Mouse (Mus musculus): ENCODE data around the gene Mxd1. TPM values are rescaled to one million over a fixed set of nuclear protein-coding genes. Genes with fewer than 3 reads are reported as not detected.

Mxd1 gene
- total and polyA plus RNA-seq, 3 experiments = 3.2 to 3.6 TPM; not detected in 1

DNA sequence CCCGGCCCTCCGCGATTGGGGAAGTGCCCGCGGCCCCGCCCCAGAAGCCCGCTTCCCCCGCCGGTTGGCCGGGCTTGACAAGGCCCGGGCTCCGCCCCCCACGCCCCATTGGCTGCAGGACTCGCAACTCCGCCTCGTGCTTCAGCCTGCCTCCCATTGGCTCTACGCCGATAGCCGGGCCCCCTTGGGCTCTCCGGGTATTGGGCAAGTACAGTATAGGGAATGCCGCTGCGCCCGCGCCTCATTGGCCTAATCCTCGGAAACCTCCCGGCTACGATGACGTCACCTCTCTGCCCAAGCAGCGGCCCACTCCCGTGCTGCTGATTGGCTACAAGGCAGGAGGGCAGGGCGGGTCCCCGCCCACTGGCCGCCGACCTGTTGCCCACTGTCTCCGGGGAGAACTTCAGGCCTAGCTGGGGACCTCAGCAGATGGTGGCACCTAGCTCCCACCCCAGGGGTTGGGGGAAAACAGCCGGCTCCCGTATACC lies 323 bp upstream of the Mxd1 start (continued):
- peak; percentile 32; the same call in 1 of the 2 replicates for TF ChIP-seq ETS1 (IDR thresholded peaks at IDR 0.05; ENCODE audit: low read depth, low read length)
- TF ChIP-seq USF1 (IDR thresholded peaks at IDR 0.05; ENCODE audit: low read depth, low read length) = peak; percentile 44; the same call in 1 of the 2 replicates
- no peak for TF ChIP-seq E2F4 (IDR thresholded peaks at IDR 0.05; ENCODE audit: borderline replicate concordance, low read depth, low read length)
- no peak for TF ChIP-seq GABPA (IDR thresholded peaks at IDR 0.05; ENCODE audit: low read depth, low read length)

DNA sequence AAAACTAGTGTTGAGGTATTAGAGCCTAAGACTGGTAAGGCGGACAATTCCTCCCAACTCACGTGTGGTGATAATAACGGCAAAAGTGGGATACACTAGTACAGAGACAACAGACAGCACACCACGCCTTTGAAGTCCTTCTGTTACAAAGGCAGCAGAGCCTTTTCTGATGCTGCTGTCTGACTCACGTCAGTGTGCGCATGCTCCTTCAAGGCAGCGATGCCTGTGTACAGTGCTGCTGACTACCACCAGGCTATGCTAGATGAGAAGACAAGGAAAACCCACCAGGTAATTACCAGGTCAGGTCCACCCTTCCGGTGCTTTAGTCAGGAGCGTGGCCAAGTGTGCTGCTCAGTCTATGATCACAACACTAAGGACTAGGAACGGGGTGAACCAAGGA lies 1.9 kb downstream of the Mxd1 start:
- DNase-seq (ENCODE audit: low read depth, low spot score) = peak; percentile 16
- Histone ChIP-seq H3K9me3 (replicated peaks; ENCODE audit: insufficient read depth, low read length) (no peaks in the 10 kb centered on the region), H3K27ac (ENCODE audit: control insufficient read depth, low read depth, low read length) (0 out of 2 replicates have a peak overlapping the region, but pooled peaks have one; percentile 99), H3K9ac (ENCODE audit: control insufficient read depth, low read depth, low read length, poor library complexity, severe bottlenecking) (no peak overlapping the region), H3K27me3 (ENCODE audit: control insufficient read depth in 1 of 2, insufficient read depth in 2 of 2, low read length in 2 of 2) (no peaks in the 10 kb centered on the region), H3K36me3 (ENCODE audit: control insufficient read depth in 1 of 2, insufficient read depth in 2 of 2, low read length in 2 of 2) (peaks cover 0 to 19% of the 10 kb centered on the region in 2 experiments; a peak in 2 of 4 replicates), H3K4me3 (ENCODE audit: control insufficient read depth in 1 of 2, insufficient read depth in 1 of 2, low read depth in 2 of 2, low read length in 2 of 2) (no peak overlapping the region), H3K79me2 (ENCODE audit: control insufficient read depth, insufficient read depth, low read length, poor library complexity) (peaks cover 3% of the 10 kb centered on the region), H3K4me1 (ENCODE audit: control insufficient read depth in 1 of 2, insufficient read depth in 2 of 2, low read length in 2 of 2) (peaks cover 12 to 22% of the 10 kb centered on the region in 2 experiments)
- TF ChIP-seq USF1 (IDR thresholded peaks at IDR 0.05; ENCODE audit: low read depth, low read length) (no peak), POLR2AphosphoS5 (IDR thresholded peaks at IDR 0.05; ENCODE audit: borderline replicate concordance, low read depth, low read length) (no peak), MXI1 (IDR thresholded peaks at IDR 0.05; ENCODE audit: low read depth, low read length) (no peak), POLR2AphosphoS2 (IDR thresholded peaks at IDR 0.05; ENCODE audit: low read length) (no peak), CHD2 (IDR thresholded peaks at IDR 0.05; ENCODE audit: low read length) (no peak), E2F4 (IDR thresholded peaks at IDR 0.05; ENCODE audit: borderline replicate concordance, low read depth, low read length) (no peak), SIN3A (IDR thresholded peaks at IDR 0.05; ENCODE audit: low read length) (no peak), ELF1 (IDR thresholded peaks at IDR 0.05; ENCODE audit: low read depth, low read length) (no peak), TCF12 (IDR thresholded peaks at IDR 0.05; ENCODE audit: low read depth, low read length) (no peak), RAD21 (IDR thresholded peaks at IDR 0.05; ENCODE audit: low read depth, low read length) (no peak), TAL1 (IDR thresholded peaks at IDR 0.05; ENCODE audit: low read length) (no peak)

- Histone ChIP-seq H3K36me3 (ENCODE audit: control insufficient read depth in 1 of 2, insufficient read depth in 2 of 2, low read length in 2 of 2) (peaks cover 0 to 19% of the 10 kb centered on the region in 2 experiments; a peak in 2 of 4 replicates), H3K79me2 (ENCODE audit: control insufficient read depth, insufficient read depth, low read length, poor library complexity) (peaks cover 3% of the 10 kb centered on the region), H3K9ac (ENCODE audit: control insufficient read depth, low read depth, low read length, poor library complexity, severe bottlenecking) (peak overlapping the region; percentile 84), H3K27me3 (ENCODE audit: control insufficient read depth in 1 of 2, insufficient read depth in 2 of 2, low read length in 2 of 2) (no peaks in the 10 kb centered on the region), H3K27ac (ENCODE audit: control insufficient read depth, low read depth, low read length) (peak overlapping the region; percentile 99), H3K9me3 (replicated peaks; ENCODE audit: insufficient read depth, low read length) (no peaks in the 10 kb centered on the region), H3K4me3 (ENCODE audit: control insufficient read depth in 1 of 2, insufficient read depth in 1 of 2, low read depth in 2 of 2, low read length in 2 of 2) (peak overlapping the region; percentile 49 to 51), H3K4me1 (ENCODE audit: control insufficient read depth in 1 of 2, insufficient read depth in 2 of 2, low read length in 2 of 2) (peaks cover 12 to 22% of the 10 kb centered on the region in 2 experiments)
- DNase-seq (ENCODE audit: low read depth, low spot score) = peak; percentile 89
- TF ChIP-seq ELF1 (IDR thresholded peaks at IDR 0.05; ENCODE audit: low read depth, low read length) = no peak
- TF ChIP-seq ZC3H11A (IDR thresholded peaks at IDR 0.05; ENCODE audit: low read depth, low read length) = no peak
- TF ChIP-seq EP300 (IDR thresholded peaks at IDR 0.05; ENCODE audit: low read depth in 1 of 2, low read length in 2 of 2) = peak; percentile 59 to 61
- no peak for TF ChIP-seq CHD2 (IDR thresholded peaks at IDR 0.05; ENCODE audit: low read length)
- TF ChIP-seq MAX (IDR thresholded peaks at IDR 0.05; ENCODE audit: low read length) = peak; percentile 91
- TF ChIP-seq ZMIZ1 (IDR thresholded peaks at IDR 0.05; ENCODE audit: low read depth, low read length) = 0 out of 2 replicates have a peak, but pooled peaks have one; percentile 28
- TF ChIP-seq RAD21 (IDR thresholded peaks at IDR 0.05; ENCODE audit: low read depth, low read length) = no peak; the same call in none of the 2 replicates
- peak; percentile 89 for TF ChIP-seq TBP (IDR thresholded peaks at IDR 0.05; ENCODE audit: low read depth, low read length)
- no peak for TF ChIP-seq CTCF (IDR thresholded peaks at IDR 0.05 in 2 of 3, conservative IDR thresholded peaks at IDR 0.05 in 1 of 3; ENCODE audit: control insufficient read depth in 1 of 3, insufficient read depth in 1 of 3, low read depth in 2 of 3, low read length in 3 of 3, poor library complexity in 1 of 3, severe bottlenecking in 1 of 3)
- TF ChIP-seq NRF1 (IDR thresholded peaks at IDR 0.05; ENCODE audit: insufficient read depth, low read depth, low read length, poor library complexity, severe bottlenecking) = no peak
- TF ChIP-seq TAL1 (IDR thresholded peaks at IDR 0.05; ENCODE audit: low read length) = peak; percentile 49; the same call in 1 of the 2 replicates
- 0 out of 2 replicates have a peak, but pooled peaks have one; percentile 38 for TF ChIP-seq MYB (IDR thresholded peaks at IDR 0.05; ENCODE audit: low read depth, low read length)
- no peak for TF ChIP-seq E2F4 (IDR thresholded peaks at IDR 0.05; ENCODE audit: borderline replicate concordance, low read depth, low read length)
- TF ChIP-seq ZNF384 (IDR thresholded peaks at IDR 0.05; ENCODE audit: low read depth, low read length) = 0 out of 2 replicates have a peak, but pooled peaks have one; percentile 29
- no peak for TF ChIP-seq POLR2AphosphoS5 (IDR thresholded peaks at IDR 0.05; ENCODE audit: borderline replicate concordance, low read depth, low read length)
- peak; percentile 95 for TF ChIP-seq BHLHE40 (IDR thresholded peaks at IDR 0.05; ENCODE audit: borderline replicate concordance, low read depth, low read length)
- TF ChIP-seq ETS1 (IDR thresholded peaks at IDR 0.05; ENCODE audit: low read depth, low read length) = peak; percentile 75
- peak; percentile 90 for TF ChIP-seq SIN3A (IDR thresholded peaks at IDR 0.05; ENCODE audit: low read length)
- TF ChIP-seq MXI1 (IDR thresholded peaks at IDR 0.05; ENCODE audit: low read depth, low read length) = peak; percentile 92
- TF ChIP-seq SMC3 (IDR thresholded peaks at IDR 0.05; ENCODE audit: low read depth, low read length) = peak; percentile 36
- TF ChIP-seq POLR2AphosphoS2 (IDR thresholded peaks at IDR 0.05; ENCODE audit: low read length) = peak; percentile 26; the same call in 1 of the 2 replicates
Measured at GRCm38 (mm10) chr6:86665560-86666307, 3.2 kb downstream of the Mxd1 start.
